ENCODE assay signal across 21 mouse cellular contexts in the genomic region with DNA sequence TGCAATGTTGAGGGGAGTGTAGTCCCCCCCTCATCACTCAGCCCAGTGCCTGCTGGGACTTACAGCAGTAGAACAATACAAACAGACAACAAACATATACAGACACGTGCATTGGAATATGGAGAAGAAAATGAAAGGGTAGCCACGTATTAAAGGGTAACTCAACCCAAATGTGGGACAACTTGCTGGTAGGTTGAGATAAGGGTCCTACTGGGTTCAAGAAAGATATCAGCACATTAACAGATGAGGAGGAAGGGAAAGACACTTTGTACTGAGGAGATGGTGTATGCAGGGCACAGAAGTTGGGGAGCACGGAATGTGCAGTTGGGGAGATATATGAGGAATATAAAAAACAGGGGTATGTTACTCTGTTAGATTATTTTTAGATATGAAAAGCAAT.
DNase-seq lines count a peak whose midpoint lies in the region; ATAC-seq and TF ChIP-seq lines count a peak whose summit lies in the region.
"Had no signal": no experiment of that assay in that cellular context is flagged by ENCODE, and none has a peak within 500 bp of the region (broad histone marks: within the 10 kb centered on the region; RNA-seq: fewer than 3 reads in every experiment).

No protein-coding gene starts in this region.

- no peaks in the 10 kb centered on the region for H3K27me3 ChIP-seq in lung, embryonic 15.5 days
- no peaks in the 10 kb centered on the region for H3K27me3 ChIP-seq in erythroblast, embryonic 14.5 days (ENCODE audit: control insufficient read depth)
- H3K27me3 ChIP-seq in liver, embryonic 14.5 days (ENCODE audit: control insufficient read depth, insufficient read depth, low read length): no peaks in the 10 kb centered on the region
- H3K27me3 ChIP-seq: CH12.LX; embryonic facial prominence, embryonic 12.5 days; hindbrain, embryonic 12.5 days; neural tube, embryonic 15.5 days; Patski had no signal

- H3K4me3 ChIP-seq in lung, embryonic 15.5 days: no peak overlapping the region
- peak overlapping the region; percentile 28 for H3K4me3 ChIP-seq in erythroblast, embryonic 14.5 days (replicated peaks)
- H3K4me3 ChIP-seq in liver, embryonic 14.5 days (ENCODE audit: insufficient read depth in 1 of 2, low read depth in 2 of 2, low read length in 2 of 2): peak overlapping the region; percentile 18 to 24; a peak in 2 of 4 replicates
- H3K4me3 ChIP-seq: embryonic facial prominence, embryonic 12.5 days; hindbrain, embryonic 12.5 days; neural tube, embryonic 15.5 days had no signal

- H3K27ac ChIP-seq in lung, embryonic 15.5 days: no peak overlapping the region
- peak overlapping the region; percentile 63 for H3K27ac ChIP-seq in liver, embryonic 14.5 days
- H3K27ac ChIP-seq: embryonic facial prominence, embryonic 12.5 days; hindbrain, embryonic 12.5 days; neural tube, embryonic 15.5 days had no signal

- WGBS in lung, embryonic 15.5 days: 81% methylated on average over 3 of the region's 3 CpGs
- WGBS in liver, embryonic 14.5 days (ENCODE audit: insufficient replicate concordance): 12% methylated on average over 3 of the region's 3 CpGs

- H3K4me2 ChIP-seq in lung, embryonic 15.5 days: no peak overlapping the region
- H3K4me2 ChIP-seq in liver, embryonic 14.5 days (ENCODE audit: low read depth): peak overlapping the region; percentile 67
- H3K4me2 ChIP-seq: embryonic facial prominence, embryonic 12.5 days; hindbrain, embryonic 12.5 days; neural tube, embryonic 15.5 days had no signal

- peak; percentile 46; the same call in 1 of the 2 replicates for ATAC-seq in lung, embryonic 15.5 days (ENCODE audit: borderline replicate concordance, extremely low read depth, low FRiP score, low TSS enrichment)
- peak; percentile 89 for ATAC-seq in liver, embryonic 14.5 days (ENCODE audit: insufficient read depth)
- ATAC-seq: activated CD4-positive, CD25-positive, alpha-beta regulatory T cell, adult 4 months; forebrain, embryonic 16.5 days; lung, postnatal 0 days; Patski had no signal

- no peak overlapping the region for H3K9ac ChIP-seq in lung, embryonic 15.5 days
- peak overlapping the region; percentile 59 for H3K9ac ChIP-seq in liver, embryonic 14.5 days (replicated peaks)
- H3K9ac ChIP-seq: embryonic facial prominence, embryonic 12.5 days; hindbrain, embryonic 12.5 days; neural tube, embryonic 15.5 days had no signal

- no peaks in the 10 kb centered on the region for H3K9me3 ChIP-seq in lung, embryonic 15.5 days
- H3K9me3 ChIP-seq in erythroblast, embryonic 14.5 days (ENCODE audit: control insufficient read depth, low read length): peaks cover 3% of the 10 kb centered on the region; the same call in 1 of the 2 replicates
- H3K9me3 ChIP-seq in liver, embryonic 14.5 days (ENCODE audit: control insufficient read depth, low read length): no peaks in the 10 kb centered on the region
- H3K9me3 ChIP-seq: embryonic facial prominence, embryonic 12.5 days; hindbrain, embryonic 12.5 days; neural tube, embryonic 15.5 days had no signal

- 0 out of 2 replicates have a peak, but pooled peaks cover 6% of the 10 kb centered on the region for H3K36me3 ChIP-seq in lung, embryonic 15.5 days
- peaks cover 5% of the 10 kb centered on the region for H3K36me3 ChIP-seq in erythroblast, embryonic 14.5 days (ENCODE audit: control insufficient read depth)
- no peaks in the 10 kb centered on the region for H3K36me3 ChIP-seq in liver, embryonic 14.5 days (replicated peaks; ENCODE audit: control insufficient read depth, insufficient read depth, low read depth)
- H3K36me3 ChIP-seq: hindbrain, embryonic 12.5 days had no signal

- no peak for DNase-seq in lung, postnatal 36 days
- DNase-seq in liver, embryonic 14.5 days (ENCODE audit: low read depth in 3 of 3, low spot score in 3 of 3): peak; percentile 69 to 71 (median 71)
- no peak for DNase-seq in kidney, postnatal 10 days
- no peak for DNase-seq in cerebellum, postnatal 25 days
- no peak for DNase-seq in right cerebral cortex, postnatal 25 days
- DNase-seq: adrenal gland, postnatal 25 days; cerebellum, adult 2 months; gastrocnemius, postnatal 36 days; midbrain, embryonic 14.5 days; spleen, adult 18-20 months; thymus, adult 2 months had no signal

- peaks cover 3% of the 10 kb centered on the region; the same call in 1 of the 2 replicates for H3K4me1 ChIP-seq in lung, embryonic 15.5 days
- H3K4me1 ChIP-seq in erythroblast, embryonic 14.5 days (ENCODE audit: control insufficient read depth): peaks cover 73% of the 10 kb centered on the region
- peaks cover 53 to 61% of the 10 kb centered on the region in 2 experiments for H3K4me1 ChIP-seq in liver, embryonic 14.5 days (replicated peaks; ENCODE audit: control insufficient read depth in 2 of 2, insufficient read depth in 2 of 2, low read length in 1 of 2)
- H3K4me1 ChIP-seq: hindbrain, embryonic 12.5 days; neural tube, embryonic 15.5 days had no signal

- TF ChIP-seq CTCF in liver, embryonic 14.5 days (IDR thresholded peaks at IDR 0.05; ENCODE audit: low read depth): no peak

- peak; percentile 94 for TF ChIP-seq EP300 in liver, embryonic 14.5 days (IDR thresholded peaks at IDR 0.05; ENCODE audit: low read depth)

Comparison
In these comparisons a context has a peak if more than half of its experiments do, and no peak if none do; other contexts are left out.
1. DNase-seq: peak in liver, embryonic 14.5 days (3 of 3); none in lung, postnatal 36 days (single experiment), kidney, postnatal 10 days (single experiment), cerebellum, postnatal 25 days (0 of 2) and right cerebral cortex, postnatal 25 days (single experiment).